Mouse (Mus musculus) forebrain, embryonic 13.5 days (tissue): ENCODE measurements around the gene Ackr1. TPM values are rescaled to one million over a fixed set of nuclear protein-coding genes. Genes with fewer than 3 reads are reported as not detected.
"Not testable (repeated sequence)": the region's sequence is repeated elsewhere in the genome, so short reads cannot be mapped to it uniquely, and the experiment has no call there.

ENCODE experiments used
- ATAC-seq: fragments of 200-750 bp; cut with Nextera tagmentation; 2 replicates; pipeline ENCODE4 v1.8.0; 2017
- H3K27ac ChIP-seq: fragments of 300-500 bp; sonication (generic); 2 replicates; pipeline ENCODE4 v1.5.1; 2015; ENCODE audit warnings: inconsistent platforms, mild to moderate bottlenecking, moderate library complexity
- H3K27me3 ChIP-seq: fragments of 300-500 bp; sonication (generic); 2 replicates; pipeline ENCODE4 v1.6.1; 2015; ENCODE audit warnings: mild to moderate bottlenecking, inconsistent platforms
- H3K36me3 ChIP-seq: fragments of 300-500 bp; sonication (generic); 2 replicates; pipeline ENCODE4 v1.6.1; 2015; ENCODE audit warnings: mild to moderate bottlenecking, inconsistent platforms; ENCODE audit not compliant: poor library complexity, severe bottlenecking
- H3K4me1 ChIP-seq: fragments of 300-500 bp; sonication (generic); 2 replicates; pipeline ENCODE4 v1.6.1; 2015; ENCODE audit warnings: inconsistent platforms
- H3K4me2 ChIP-seq: fragments of 300-500 bp; sonication (generic); 2 replicates; pipeline ENCODE4 v1.6.1; 2015; ENCODE audit warnings: inconsistent platforms, mild to moderate bottlenecking, moderate library complexity
- H3K4me3 ChIP-seq: fragments of 300-500 bp; sonication (generic); 2 replicates; pipeline ENCODE4 v1.5.1; 2015; ENCODE audit warnings: mild to moderate bottlenecking, inconsistent platforms
- H3K9ac ChIP-seq: fragments of 300-500 bp; sonication (generic); 2 replicates; pipeline ENCODE4 v1.6.1; 2015; ENCODE audit warnings: mild to moderate bottlenecking, inconsistent platforms
- H3K9me3 ChIP-seq: fragments of 300-500 bp; sonication (generic); replicated peaks from 2 replicates; pipeline ENCODE4 v1.6.1; 2016; ENCODE audit warnings: inconsistent platforms
- WGBS: fragments of 180-500 bp; shearing (Covaris S2); methylation state at CpG from one replicate; pipeline ENCODE4 v1.1.7; 2015; 5-methylcytosine and 5-hydroxymethylcytosine counted together
- polyA plus RNA-seq: library from polyadenylated mRNA; unstranded; fragments of >200 nt; fragmentation: Nextera tagmentation; extraction: Ambion mirVana; gene quantifications from 2 replicates; pipeline ENCODE4 v1.2.1, GENCODE M21; 2015

Gene Ackr1
- polyA plus RNA-seq, 1 experiment from 2014 or later = 8.0 TPM

DNA sequence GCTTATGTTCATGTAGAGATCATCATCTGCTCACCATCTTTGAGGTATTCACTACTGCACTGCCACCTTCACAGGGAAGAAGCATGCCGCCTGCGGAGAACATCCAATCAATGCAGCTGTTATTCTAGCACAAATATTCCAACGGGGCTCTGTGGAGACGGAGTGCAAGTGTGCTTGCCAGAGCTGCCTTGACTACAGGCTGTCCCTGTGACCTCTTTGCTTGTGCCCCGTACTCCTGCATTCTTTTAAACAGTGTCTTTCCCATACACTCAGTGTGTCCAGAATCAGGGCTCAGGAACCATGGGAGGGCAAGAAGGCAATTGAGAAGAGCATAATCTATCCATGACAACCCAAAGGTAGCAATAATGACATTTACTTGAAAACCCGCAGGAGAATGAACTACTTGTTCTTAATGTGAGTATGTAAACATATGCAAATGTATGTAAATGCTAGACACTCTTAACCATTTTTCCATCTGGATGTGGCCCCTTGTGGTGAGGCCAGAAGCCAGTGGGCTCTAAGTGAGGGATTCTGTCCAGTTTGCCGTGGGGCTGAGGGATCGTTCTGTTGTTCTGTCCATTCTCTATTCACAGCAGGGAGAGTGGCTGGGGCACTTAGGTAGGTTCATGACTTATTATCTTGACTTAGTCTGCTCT, 11.8 kb downstream of the Ackr1 start:
- Histone ChIP-seq H3K4me2 (no peak overlapping the region), H3K4me1 (peaks cover 11% of the 10 kb centered on the region), H3K4me3 (no peak overlapping the region), H3K9me3 (no peaks in the 10 kb centered on the region), H3K9ac (no peak overlapping the region), H3K36me3 (no peaks in the 10 kb centered on the region), H3K27me3 (no peaks in the 10 kb centered on the region), H3K27ac (no peak overlapping the region)
- WGBS = 62% methylated on average over 8 of the region's 8 CpGs
- ATAC-seq = peak; percentile 34; the same call in 1 of the 2 replicates

DNA sequence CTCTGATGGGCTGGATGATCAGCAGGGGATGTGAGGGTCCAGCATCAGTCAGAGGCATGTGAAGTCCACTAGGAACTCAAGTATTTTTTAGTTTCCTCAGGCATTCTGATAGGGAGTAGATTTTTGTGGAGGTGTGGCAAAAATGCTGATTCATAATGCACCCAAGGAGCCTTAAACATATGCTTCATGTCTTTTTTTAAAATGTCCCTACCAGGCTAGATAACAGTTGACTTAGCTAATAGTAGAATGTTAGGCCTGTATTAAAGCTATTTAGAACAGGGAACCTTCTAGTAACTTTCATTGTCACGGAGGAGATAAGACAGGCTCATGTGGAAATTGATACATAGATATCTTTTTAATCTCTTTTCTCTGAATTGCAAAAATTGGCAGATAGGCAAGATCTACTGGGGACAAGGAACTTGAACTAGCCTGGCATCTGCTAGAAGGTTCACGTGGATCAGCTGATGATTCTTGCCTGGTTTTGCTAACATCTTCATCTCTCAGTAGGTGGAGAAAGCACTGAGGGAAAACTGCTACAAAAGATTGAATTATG, 15.5 kb downstream of the Ackr1 start:
- Histone ChIP-seq H3K9me3 (no peaks in the 10 kb centered on the region), H3K27ac (no peak overlapping the region), H3K4me1 (peaks cover 8% of the 10 kb centered on the region), H3K9ac (no peak overlapping the region), H3K27me3 (no peaks in the 10 kb centered on the region), H3K4me3 (no peak overlapping the region), H3K36me3 (no peaks in the 10 kb centered on the region), H3K4me2 (no peak overlapping the region)
- no peak for ATAC-seq
- WGBS = 91% methylated on average over 2 of the region's 2 CpGs

DNA sequence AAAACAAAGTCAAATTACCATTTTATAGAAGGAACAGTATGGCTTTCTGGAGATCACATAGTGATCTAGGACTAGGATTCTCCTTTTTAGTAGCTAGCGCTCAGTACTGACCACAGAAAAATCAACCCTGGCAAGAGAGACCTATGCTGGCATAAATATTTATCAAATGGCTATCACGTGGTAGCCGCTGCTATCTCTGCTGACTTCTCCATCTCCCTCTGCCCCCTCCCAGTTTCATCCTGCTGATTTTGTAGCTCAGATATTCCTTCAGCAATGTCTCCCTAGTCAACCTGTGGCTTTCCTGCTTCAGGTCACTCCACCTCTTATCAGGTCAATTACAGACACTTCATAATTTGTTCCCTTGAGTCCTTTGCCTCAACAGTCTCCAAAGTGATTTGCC, 17.8 kb downstream of the Ackr1 start:
- 91% methylated on average over 3 of the region's 3 CpGs for WGBS

DNA sequence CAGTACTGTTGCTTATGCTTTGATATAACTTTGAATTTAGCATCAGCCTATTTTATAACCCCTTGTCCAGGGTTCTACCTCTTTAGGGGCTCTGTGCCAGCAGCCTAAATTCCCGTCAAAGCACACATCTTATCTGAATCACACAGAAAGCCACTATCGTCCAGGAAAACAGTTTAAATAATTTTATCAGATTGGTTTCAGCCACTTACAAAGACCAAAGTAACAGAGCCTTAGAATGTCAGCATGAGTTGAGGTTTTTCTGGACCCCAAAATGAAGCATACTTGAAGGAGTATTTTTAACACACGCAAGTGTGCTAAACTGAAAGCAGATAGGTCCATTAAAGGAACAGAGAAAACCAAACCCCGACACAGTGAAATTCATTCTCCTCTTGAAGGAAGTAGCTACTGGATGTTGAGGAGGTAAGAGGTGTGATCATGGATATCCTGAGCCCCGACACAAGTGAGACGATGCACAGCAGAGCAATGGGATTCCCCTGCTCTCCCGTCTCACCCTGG, 20.0 kb downstream of the Ackr1 start:
- 87% methylated on average over 7 of the region's 7 CpGs for WGBS
- not testable (repeated sequence) for H3K4me2 ChIP-seq, ATAC-seq, H3K27me3 ChIP-seq, H3K9me3 ChIP-seq, H3K36me3 ChIP-seq, H3K4me1 ChIP-seq, H3K4me3 ChIP-seq, H3K9ac ChIP-seq, H3K27ac ChIP-seq

More for the DNA sequence above, 17.8 kb downstream of the Ackr1 start:
- no peak overlapping the region for H3K27ac ChIP-seq
- no peaks in the 10 kb centered on the region for H3K36me3 ChIP-seq
- no peak for ATAC-seq
- H3K4me3 ChIP-seq = no peak overlapping the region
- H3K9ac ChIP-seq = no peak overlapping the region
- no peaks in the 10 kb centered on the region for H3K9me3 ChIP-seq
- H3K27me3 ChIP-seq = no peaks in the 10 kb centered on the region
- H3K4me1 ChIP-seq = no peaks in the 10 kb centered on the region
- H3K4me2 ChIP-seq = no peak overlapping the region

DNA sequence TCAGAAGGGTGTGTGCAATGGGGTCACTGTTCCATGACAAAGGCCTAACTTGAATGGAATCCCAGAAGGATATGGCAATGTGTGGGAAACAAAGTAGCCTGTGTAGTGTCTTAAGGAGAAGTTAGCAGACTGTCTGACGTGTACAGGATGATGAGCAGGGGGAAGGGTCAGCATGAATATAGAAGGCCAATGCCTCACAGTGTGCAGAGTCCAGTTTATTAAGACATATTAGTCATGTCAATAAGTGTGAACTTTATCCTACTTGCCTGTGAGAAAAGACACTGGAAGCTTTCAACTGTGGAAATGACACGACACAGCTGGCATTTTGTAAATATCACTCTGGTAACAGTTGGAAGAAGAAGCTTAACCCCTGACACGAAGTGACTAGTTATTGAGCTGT, 30.8 kb downstream of the Ackr1 start:
- not testable (repeated sequence) for H3K4me1 ChIP-seq, H3K36me3 ChIP-seq, H3K4me2 ChIP-seq, H3K9ac ChIP-seq, H3K27me3 ChIP-seq, ATAC-seq, H3K27ac ChIP-seq, H3K4me3 ChIP-seq, H3K9me3 ChIP-seq
- 62% methylated on average over 3 of the region's 3 CpGs for WGBS

Other genes with a start within 250 kb of the Ackr1 start
- gene Olfr1408, start 196.4 kb downstream of the Ackr1 start, polyA plus RNA-seq = not detected in 2 replicates
- gene Olfr1406, start 143.1 kb downstream of the Ackr1 start, polyA plus RNA-seq = not detected in 2 replicates
- not detected in 2 replicates for gene Olfr218, start 135.9 kb downstream of the Ackr1 start, polyA plus RNA-seq
- gene Olfr1404, start 121.4 kb downstream of the Ackr1 start, polyA plus RNA-seq = not detected in 2 replicates
- gene Fcer1a, start 106.5 kb downstream of the Ackr1 start, polyA plus RNA-seq = not detected in 2 replicates
- not detected in 2 replicates for gene Olfr418, start 67.7 kb downstream of the Ackr1 start, polyA plus RNA-seq
- gene Mptx2, start 56.0 kb downstream of the Ackr1 start, polyA plus RNA-seq = not detected in 2 replicates
- 7.3 and 7.6 TPM in 2 replicates for gene Aim2, start 17.1 kb upstream of the Ackr1 start, polyA plus RNA-seq
- gene Cadm3, start 33.9 kb upstream of the Ackr1 start, polyA plus RNA-seq = 17.5 and 20.1 TPM in 2 replicates
- not detected in 2 replicates for gene Ifi206, start 157.3 kb upstream of the Ackr1 start, polyA plus RNA-seq
- gene Ifi214, start 202.2 kb upstream of the Ackr1 start, polyA plus RNA-seq = not detected in 2 replicates